Mouse (Mus musculus) stomach, embryonic 14.5 days (tissue): ENCODE data around the gene Ttc29. TPM values are rescaled to one million over a fixed set of nuclear protein-coding genes. Genes with fewer than 3 reads are reported as not detected.
A peak's percentile ranks its signal among the peaks of the same experiment; 100 is the strongest.

Experiments
- ATAC-seq: fragments of 200-750 bp; cut with Nextera tagmentation; 2 replicates; pipeline ENCODE4 v1.8.0; 2017; ENCODE audit warnings: low read depth, moderate TSS enrichment; ENCODE audit not compliant: insufficient number of reproducible peaks, insufficient read depth, low FRiP score
- H3K27ac ChIP-seq: fragments of 300-500 bp; sonication (generic); 2 replicates; pipeline ENCODE4 v1.5.1; 2014; ENCODE audit warnings: mild to moderate bottlenecking, low read length, moderate library complexity, mixed read lengths
- H3K27me3 ChIP-seq: fragments of 300-500 bp; sonication (generic); 2 replicates; pipeline ENCODE4 v1.6.1; 2014; ENCODE audit warnings: low read length, control low read depth, mixed read lengths; ENCODE audit not compliant: control insufficient read depth, insufficient read depth
- H3K36me3 ChIP-seq: fragments of 300-500 bp; sonication (generic); 2 replicates; pipeline ENCODE4 v1.6.1; 2014; ENCODE audit warnings: mild to moderate bottlenecking, control low read depth, low read length, moderate library complexity, mixed read lengths; ENCODE audit not compliant: control insufficient read depth, insufficient read depth
- H3K4me1 ChIP-seq: fragments of 300-500 bp; sonication (generic); 2 replicates; pipeline ENCODE4 v1.6.1; 2014; ENCODE audit warnings: low read length, control low read depth, mixed read lengths; ENCODE audit not compliant: control insufficient read depth, insufficient read depth
- H3K4me2 ChIP-seq: fragments of 300-500 bp; sonication (generic); replicated peaks from 2 replicates; pipeline ENCODE4 v1.6.1; 2014; ENCODE audit warnings: low read depth, low read length, control low read depth
- H3K4me3 ChIP-seq: fragments of 300-500 bp; sonication (generic); 2 replicates; pipeline ENCODE4 v1.5.1; 2014; ENCODE audit warnings: low read depth, low read length, control low read depth
- H3K9ac ChIP-seq: fragments of 300-500 bp; sonication (generic); replicated peaks from 2 replicates; pipeline ENCODE4 v1.6.1; 2014; ENCODE audit warnings: low read depth, mild to moderate bottlenecking, control low read depth, low read length, moderate library complexity, mixed read lengths
- H3K9me3 ChIP-seq: fragments of 300-500 bp; sonication (generic); 2 replicates; pipeline ENCODE4 v1.6.1; 2016; ENCODE audit warnings: low read depth, low read length, control low read depth; ENCODE audit not compliant: control insufficient read depth
- WGBS: fragments of 180-500 bp; shearing (Covaris S2); extraction: QIAGEN DNeasy Blood & Tissue Kit; methylation state at CpG from one replicate; pipeline ENCODE4 v1.1.7; 2014; 5-methylcytosine and 5-hydroxymethylcytosine counted together
- polyA plus RNA-seq: library from polyadenylated mRNA; unstranded; fragments of >200 nt; fragmentation: Nextera tagmentation; extraction: Ambion mirVana; gene quantifications from 2 replicates; pipeline ENCODE4 v1.2.1, GENCODE M21; 2014

Ttc29 gene
- polyA plus RNA-seq, 1 experiment from 2014 or later: not detected

GRCm38 (mm10) chr8:78390756-78391155, 177.7 kb downstream of the Ttc29 start:
- no peaks in the 10 kb centered on the region for H3K9me3 ChIP-seq
- H3K4me3 ChIP-seq: no peak overlapping the region
- H3K9ac ChIP-seq: no peak overlapping the region
- ATAC-seq: no peak
- no peaks in the 10 kb centered on the region for H3K36me3 ChIP-seq
- H3K27ac ChIP-seq: no peak overlapping the region
- no peak overlapping the region for H3K4me2 ChIP-seq
- H3K4me1 ChIP-seq: 0 out of 2 replicates have a peak, but pooled peaks cover 3% of the 10 kb centered on the region
- WGBS: 87% methylated on average over 7 of the region's 7 CpGs
- no peaks in the 10 kb centered on the region for H3K27me3 ChIP-seq

GRCm38 (mm10) chr8:78419272-78419671, 206.2 kb downstream of the Ttc29 start:
- H3K4me3 ChIP-seq: no peak overlapping the region
- H3K27ac ChIP-seq: no peak overlapping the region
- H3K9me3 ChIP-seq: no peaks in the 10 kb centered on the region
- H3K9ac ChIP-seq: no peak overlapping the region
- WGBS: 18% methylated on average over 4 of the region's 4 CpGs
- no peak for ATAC-seq
- H3K27me3 ChIP-seq: peaks cover 21% of the 10 kb centered on the region
- H3K36me3 ChIP-seq: no peaks in the 10 kb centered on the region
- peaks cover 13% of the 10 kb centered on the region; the same call in 1 of the 2 replicates for H3K4me1 ChIP-seq
- peak overlapping the region; percentile 60; the same call in 1 of the 2 replicates for H3K4me2 ChIP-seq

GRCm38 (mm10) chr8:78420101-78420503, 207.0 kb downstream of the Ttc29 start:
- H3K9ac ChIP-seq: no peak overlapping the region
- H3K36me3 ChIP-seq: no peaks in the 10 kb centered on the region
- peak; percentile 72; the same call in 1 of the 2 replicates for ATAC-seq
- peak overlapping the region; percentile 60 for H3K4me2 ChIP-seq
- peak overlapping the region; percentile 18; the same call in 1 of the 2 replicates for H3K4me3 ChIP-seq
- peaks cover 21% of the 10 kb centered on the region for H3K27me3 ChIP-seq
- under 1% methylated on average over 17 of the region's 19 CpGs for WGBS
- no peak overlapping the region for H3K27ac ChIP-seq
- H3K4me1 ChIP-seq: peaks cover 13% of the 10 kb centered on the region; the same call in 1 of the 2 replicates
- no peaks in the 10 kb centered on the region for H3K9me3 ChIP-seq

- WGBS: 0% methylated on average over 1 of the region's 1 CpGs
- Histone ChIP-seq H3K4me2 (no peak overlapping the region), H3K4me1 (peaks cover 13% of the 10 kb centered on the region; the same call in 1 of the 2 replicates), H3K36me3 (no peaks in the 10 kb centered on the region), H3K9me3 (no peaks in the 10 kb centered on the region), H3K27me3 (peaks cover 35% of the 10 kb centered on the region), H3K27ac (no peak overlapping the region), H3K4me3 (no peak overlapping the region), H3K9ac (no peak overlapping the region)
- ATAC-seq: no peak
Observed at GRCm38 (mm10) chr8:78423937-78424336, 210.8 kb downstream of the Ttc29 start.

- WGBS: 2% methylated on average over 10 of the region's 10 CpGs
- Histone ChIP-seq H3K27me3 (peaks cover 25% of the 10 kb centered on the region), H3K27ac (no peak overlapping the region), H3K4me3 (no peak overlapping the region), H3K9me3 (no peaks in the 10 kb centered on the region), H3K4me2 (no peak overlapping the region), H3K36me3 (no peaks in the 10 kb centered on the region), H3K9ac (no peak overlapping the region), H3K4me1 (no peaks in the 10 kb centered on the region)
- ATAC-seq: no peak
Observed at GRCm38 (mm10) chr8:78426455-78426854, 213.4 kb downstream of the Ttc29 start.

- H3K4me2 ChIP-seq: no peak overlapping the region
- H3K9me3 ChIP-seq: no peaks in the 10 kb centered on the region
- peaks cover 24% of the 10 kb centered on the region for H3K27me3 ChIP-seq
- no peak overlapping the region for H3K9ac ChIP-seq
- H3K4me3 ChIP-seq: no peak overlapping the region
- no peak for ATAC-seq
- 2% methylated on average over 32 of the region's 32 CpGs for WGBS
- H3K4me1 ChIP-seq: no peaks in the 10 kb centered on the region
- no peaks in the 10 kb centered on the region for H3K36me3 ChIP-seq
- no peak overlapping the region for H3K27ac ChIP-seq
Observed at GRCm38 (mm10) chr8:78426875-78427768, 214.0 kb downstream of the Ttc29 start.

GRCm38 (mm10) chr8:78427769-78428130, 214.7 kb downstream of the Ttc29 start:
- no peak overlapping the region for H3K27ac ChIP-seq
- no peak for ATAC-seq
- H3K36me3 ChIP-seq: no peaks in the 10 kb centered on the region
- no peak overlapping the region for H3K9ac ChIP-seq
- H3K27me3 ChIP-seq: peaks cover 30% of the 10 kb centered on the region
- no peak overlapping the region for H3K4me2 ChIP-seq
- no peaks in the 10 kb centered on the region for H3K4me1 ChIP-seq
- no peak overlapping the region for H3K4me3 ChIP-seq
- WGBS: 2% methylated on average over 8 of the region's 8 CpGs
- H3K9me3 ChIP-seq: no peaks in the 10 kb centered on the region

GRCm38 (mm10) chr8:78428148-78428547, 215.1 kb downstream of the Ttc29 start:
- Histone ChIP-seq H3K27ac (no peak overlapping the region), H3K9me3 (no peaks in the 10 kb centered on the region), H3K36me3 (no peaks in the 10 kb centered on the region), H3K4me1 (no peaks in the 10 kb centered on the region), H3K9ac (no peak overlapping the region), H3K4me3 (no peak overlapping the region), H3K27me3 (peaks cover 30% of the 10 kb centered on the region), H3K4me2 (no peak overlapping the region)
- WGBS: 8% methylated on average over 11 of the region's 11 CpGs
- no peak for ATAC-seq
